Mouse (Mus musculus) forebrain, postnatal 0 days (tissue): ENCODE measurements around the gene Gm5737. TPM values are rescaled to one million over a fixed set of nuclear protein-coding genes. Genes with fewer than 3 reads are reported as not detected.

Experiments used
- ATAC-seq: fragments of 200-750 bp; cut with Nextera tagmentation; 2 replicates; pipeline ENCODE4 v1.8.0; 2017; ENCODE audit warnings: mild to moderate bottlenecking, moderate library complexity
- DNase-seq: peaks from one replicate; pipeline ENCODE4 v3.0.0-alpha.2; 2015
- H3K27ac ChIP-seq: fragments of 300-500 bp; sonication (generic); 2 replicates; pipeline ENCODE4 v1.5.1; 2014; ENCODE audit warnings: low read depth, mild to moderate bottlenecking, antibody characterized with exemption, low read length, moderate library complexity, mixed read lengths
- H3K27me3 ChIP-seq: fragments of 300-500 bp; sonication (generic); 2 replicates; pipeline ENCODE4 v1.6.1; 2014; ENCODE audit warnings: mild to moderate bottlenecking, low read length, mixed read lengths; ENCODE audit not compliant: insufficient read depth
- H3K36me3 ChIP-seq: fragments of 300-500 bp; sonication (generic); 2 replicates; pipeline ENCODE4 v1.6.1; 2014; ENCODE audit warnings: mild to moderate bottlenecking, moderate library complexity; ENCODE audit not compliant: insufficient read depth
- H3K4me1 ChIP-seq: fragments of 300-500 bp; sonication (generic); 2 replicates; pipeline ENCODE4 v1.6.1; 2014; ENCODE audit warnings: antibody characterized with exemption; ENCODE audit not compliant: insufficient read depth
- H3K4me2 ChIP-seq: fragments of 300-500 bp; sonication (generic); 2 replicates; pipeline ENCODE4 v1.6.1; 2014; ENCODE audit warnings: low read depth, mild to moderate bottlenecking, moderate library complexity
- H3K4me3 ChIP-seq: fragments of 300-500 bp; sonication (generic); 2 replicates; pipeline ENCODE4 v1.5.1; 2014; ENCODE audit warnings: low read depth, low read length, mixed read lengths
- H3K9ac ChIP-seq: fragments of 300-500 bp; sonication (generic); 2 replicates; pipeline ENCODE4 v1.6.1; 2014; ENCODE audit warnings: mild to moderate bottlenecking
- H3K9me3 ChIP-seq: fragments of 300-500 bp; sonication (generic); 2 replicates; pipeline ENCODE4 v1.6.1; 2016; ENCODE audit warnings: low read length
- CTCF ChIP-seq: sonication (generic); IDR thresholded peaks from 2 replicates; pipeline ENCODE4 v1.5.1; 2016; ENCODE audit warnings: antibody characterized with exemption, control low read depth, low read depth
- WGBS: fragments of 180-500 bp; shearing (Covaris S2); extraction: QIAGEN DNeasy Blood & Tissue Kit; methylation state at CpG from one replicate; pipeline ENCODE4 v1.1.7; 2014; 5-methylcytosine and 5-hydroxymethylcytosine counted together
- polyA plus RNA-seq: library from polyadenylated mRNA; unstranded; fragments of >200 nt; fragmentation: Nextera tagmentation; extraction: Ambion mirVana; gene quantifications from 2 replicates; pipeline ENCODE4 v1.2.1, GENCODE M21; 2015
- total RNA-seq: library from RNA; depleted of rRNA; stranded (reverse); fragments of >200 nt; gene quantifications from 2 replicates; pipeline ENCODE4 v1.2.3, GENCODE M21; 2014

Gene Gm5737
- total and polyA plus RNA-seq, 2 experiments from 2014 or later: 0.16 TPM; not detected in 1

DNA sequence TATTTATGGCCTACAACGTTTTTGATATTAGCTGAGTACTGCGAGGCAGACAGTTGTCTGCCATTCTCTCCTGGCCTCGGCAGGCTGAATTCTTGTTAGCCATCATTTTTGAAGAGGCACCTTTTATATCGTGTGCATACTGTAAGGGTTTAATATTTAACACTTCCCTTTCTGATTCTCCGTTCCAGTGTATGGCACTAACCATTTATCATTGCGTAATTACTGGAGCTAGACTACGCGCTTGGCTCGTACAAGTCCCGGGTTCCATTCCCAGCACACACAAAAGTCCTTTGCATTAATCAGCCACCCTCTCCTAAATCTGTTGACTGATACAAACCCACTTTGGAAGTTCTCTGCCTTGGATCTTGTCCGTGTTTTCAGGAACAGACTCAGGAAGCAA is 47.7 kb downstream of the Gm5737 start:
- ATAC-seq: no peak
- Histone ChIP-seq H3K9me3 (no peaks in the 10 kb centered on the region), H3K27ac (no peak overlapping the region), H3K36me3 (peaks cover 14% of the 10 kb centered on the region), H3K4me1 (0 out of 2 replicates have a peak, but pooled peaks cover 2% of the 10 kb centered on the region), H3K4me2 (no peak overlapping the region), H3K27me3 (no peaks in the 10 kb centered on the region), H3K4me3 (no peak overlapping the region), H3K9ac (no peak overlapping the region)
- TF ChIP-seq CTCF: no peak
- no peak for DNase-seq
- 93% methylated on average over 11 of the region's 11 CpGs for WGBS

DNA sequence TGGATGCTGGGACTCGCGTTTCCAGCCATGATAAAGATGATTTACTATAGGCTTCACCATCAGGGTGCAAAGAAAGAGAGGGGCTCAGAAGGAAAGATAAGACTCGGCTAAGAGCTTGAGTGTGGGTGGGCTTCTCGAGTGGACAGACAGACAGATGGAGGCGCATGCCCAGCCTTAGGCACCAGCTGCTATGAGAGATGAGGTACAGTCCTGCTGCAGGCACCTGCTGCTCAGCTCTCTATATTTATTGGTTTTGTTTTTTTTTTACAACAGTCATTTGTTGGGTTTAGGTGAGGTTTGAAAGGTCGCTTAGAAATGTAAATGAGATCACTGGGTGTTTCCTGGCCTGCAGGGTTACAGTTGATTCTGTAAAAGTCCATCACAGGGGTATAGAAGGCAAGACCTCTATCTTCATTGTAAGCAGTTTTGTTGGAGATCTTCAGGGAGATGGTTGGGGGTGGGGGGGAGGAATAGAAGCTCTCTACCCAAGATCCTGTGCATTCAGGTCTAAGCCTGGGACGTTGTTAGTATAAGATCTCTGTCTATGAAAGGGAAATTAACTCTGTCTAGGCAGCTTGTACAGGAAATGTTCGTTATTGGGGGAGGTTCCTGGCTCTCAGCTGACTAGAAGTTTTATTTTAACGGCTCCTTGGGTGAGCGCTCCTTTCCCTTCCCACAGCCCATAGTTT is 48.8 kb downstream of the Gm5737 start:
- Histone ChIP-seq H3K9ac (no peak overlapping the region), H3K4me1 (0 out of 2 replicates have a peak, but pooled peaks cover 4% of the 10 kb centered on the region), H3K27me3 (no peaks in the 10 kb centered on the region), H3K4me3 (no peak overlapping the region), H3K27ac (no peak overlapping the region), H3K4me2 (no peak overlapping the region), H3K9me3 (no peaks in the 10 kb centered on the region), H3K36me3 (peaks cover 14% of the 10 kb centered on the region)
- no peak for ATAC-seq
- TF ChIP-seq CTCF: no peak
- no peak for DNase-seq
- 61% methylated on average over 10 of the region's 10 CpGs for WGBS

DNA sequence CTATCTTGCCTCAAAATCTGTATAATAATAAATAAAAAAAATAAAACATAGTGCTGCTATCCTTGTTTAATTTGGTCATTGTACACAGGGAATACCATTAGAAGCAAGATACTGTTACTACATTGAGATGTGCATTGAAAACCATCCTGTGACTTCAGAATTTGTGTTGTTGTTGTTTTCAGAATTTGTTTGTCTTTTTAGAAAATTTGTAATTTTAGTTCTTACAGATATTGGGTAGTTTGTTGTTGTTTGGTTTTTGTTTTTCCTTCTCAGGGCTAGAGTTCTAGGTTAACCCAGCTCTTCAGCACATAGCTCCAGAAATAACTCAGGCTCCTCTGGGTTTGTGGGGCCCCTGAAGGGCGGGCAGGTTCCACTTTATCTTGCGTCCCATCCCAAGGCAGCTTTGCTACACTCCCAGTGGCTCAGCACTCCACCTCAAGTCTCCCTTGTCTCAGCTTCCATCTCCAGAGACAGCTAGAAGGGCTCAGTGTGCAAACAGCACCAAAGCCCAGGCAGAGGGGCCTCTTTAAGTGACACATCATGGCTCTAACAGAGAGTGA is 49.4 kb downstream of the Gm5737 start:
- 62% methylated on average over 2 of the region's 2 CpGs for WGBS
- Histone ChIP-seq H3K36me3 (peaks cover 14% of the 10 kb centered on the region), H3K9me3 (no peaks in the 10 kb centered on the region), H3K4me1 (0 out of 2 replicates have a peak, but pooled peaks cover 4% of the 10 kb centered on the region), H3K27me3 (no peaks in the 10 kb centered on the region), H3K4me2 (no peak overlapping the region), H3K9ac (no peak overlapping the region), H3K27ac (no peak overlapping the region), H3K4me3 (no peak overlapping the region)
- DNase-seq: no peak
- no peak for ATAC-seq
- no peak for TF ChIP-seq CTCF

DNA sequence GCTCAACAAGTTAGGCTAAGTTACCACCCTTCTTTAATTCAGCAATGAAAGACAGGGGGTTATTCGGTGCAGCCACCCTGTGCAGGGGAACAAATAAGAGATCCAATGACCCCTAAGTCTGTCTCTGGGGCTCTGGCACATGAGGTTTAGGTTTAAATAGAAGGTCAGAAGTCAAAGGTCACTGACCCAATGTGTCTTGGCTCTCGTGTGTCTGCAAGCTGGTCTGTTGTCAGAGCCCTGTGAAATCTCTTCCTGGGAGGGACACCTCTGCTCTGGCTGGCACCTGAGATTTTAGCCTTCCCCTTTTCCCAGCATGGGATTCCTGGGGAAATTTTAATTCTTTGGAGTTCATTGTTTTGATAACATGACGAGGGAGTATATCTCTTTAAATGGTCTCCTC is 50.0 kb downstream of the Gm5737 start:
- H3K9ac ChIP-seq: no peak overlapping the region
- H3K36me3 ChIP-seq: peaks cover 14% of the 10 kb centered on the region
- no peak for ATAC-seq
- H3K27ac ChIP-seq: no peak overlapping the region
- H3K27me3 ChIP-seq: no peaks in the 10 kb centered on the region
- no peaks in the 10 kb centered on the region for H3K9me3 ChIP-seq
- WGBS: 32% methylated on average over 3 of the region's 3 CpGs
- no peak for DNase-seq
- H3K4me1 ChIP-seq: 0 out of 2 replicates have a peak, but pooled peaks cover 4% of the 10 kb centered on the region
- no peak for TF ChIP-seq CTCF
- H3K4me3 ChIP-seq: no peak overlapping the region
- no peak overlapping the region for H3K4me2 ChIP-seq

DNA sequence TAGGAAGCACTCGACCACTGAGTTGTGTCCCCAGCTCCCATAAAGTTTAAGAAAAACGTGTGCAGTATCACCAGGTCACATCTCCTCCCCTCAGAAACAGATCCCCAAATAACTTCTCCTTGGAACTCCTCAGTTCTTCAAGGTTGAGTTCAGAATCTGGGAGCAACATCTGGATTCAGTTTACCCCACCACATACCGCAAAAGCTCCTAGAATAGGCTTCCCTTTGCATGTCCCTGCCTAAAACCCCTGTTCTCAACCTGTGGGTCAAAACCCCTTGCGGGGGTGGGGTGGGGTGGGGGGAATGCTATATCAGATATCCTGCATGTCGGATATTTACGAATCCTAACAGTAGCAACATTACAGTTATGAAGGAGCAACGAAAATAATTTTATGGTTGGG is 50.5 kb downstream of the Gm5737 start:
- no peaks in the 10 kb centered on the region for H3K27me3 ChIP-seq
- ATAC-seq (no peak), DNase-seq (no peak)
- H3K36me3 ChIP-seq: peaks cover 14% of the 10 kb centered on the region
- WGBS: 74% methylated on average over 7 of the region's 7 CpGs
- no peak overlapping the region for H3K27ac ChIP-seq
- no peak overlapping the region for H3K4me2 ChIP-seq
- H3K4me3 ChIP-seq: no peak overlapping the region
- 0 out of 2 replicates have a peak, but pooled peaks cover 4% of the 10 kb centered on the region for H3K4me1 ChIP-seq
- no peak overlapping the region for H3K9ac ChIP-seq
- no peaks in the 10 kb centered on the region for H3K9me3 ChIP-seq
- TF ChIP-seq CTCF: no peak

DNA sequence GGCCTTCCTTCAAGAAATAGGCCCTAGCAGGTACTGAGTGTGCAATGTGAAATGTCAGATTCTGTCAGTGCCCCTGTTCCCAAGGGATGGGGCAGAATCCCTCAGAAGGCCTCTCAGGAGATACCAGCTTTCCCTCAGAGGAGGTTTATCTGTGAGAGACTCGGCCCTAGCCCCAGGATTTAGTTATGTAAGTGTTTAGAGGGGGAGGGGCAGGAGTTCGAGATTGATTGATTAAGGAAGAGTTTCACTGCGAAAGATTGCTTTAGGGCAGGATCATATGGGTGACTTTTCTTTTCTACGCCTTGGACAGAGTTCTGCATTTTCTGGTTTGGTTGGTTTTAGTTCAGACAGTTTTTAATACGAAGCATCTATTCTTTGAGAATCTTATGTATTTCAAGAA is 51.3 kb downstream of the Gm5737 start:
- 71% methylated on average over 5 of the region's 5 CpGs for WGBS
- ATAC-seq (no peak), DNase-seq (no peak)
- no peak overlapping the region for H3K27ac ChIP-seq
- H3K4me1 ChIP-seq: 0 out of 2 replicates have a peak, but pooled peaks cover 4% of the 10 kb centered on the region
- H3K9me3 ChIP-seq: no peaks in the 10 kb centered on the region
- no peak overlapping the region for H3K4me3 ChIP-seq
- H3K4me2 ChIP-seq: no peak overlapping the region
- peaks cover 10% of the 10 kb centered on the region for H3K36me3 ChIP-seq
- no peak overlapping the region for H3K9ac ChIP-seq
- no peaks in the 10 kb centered on the region for H3K27me3 ChIP-seq
- TF ChIP-seq CTCF: no peak

DNA sequence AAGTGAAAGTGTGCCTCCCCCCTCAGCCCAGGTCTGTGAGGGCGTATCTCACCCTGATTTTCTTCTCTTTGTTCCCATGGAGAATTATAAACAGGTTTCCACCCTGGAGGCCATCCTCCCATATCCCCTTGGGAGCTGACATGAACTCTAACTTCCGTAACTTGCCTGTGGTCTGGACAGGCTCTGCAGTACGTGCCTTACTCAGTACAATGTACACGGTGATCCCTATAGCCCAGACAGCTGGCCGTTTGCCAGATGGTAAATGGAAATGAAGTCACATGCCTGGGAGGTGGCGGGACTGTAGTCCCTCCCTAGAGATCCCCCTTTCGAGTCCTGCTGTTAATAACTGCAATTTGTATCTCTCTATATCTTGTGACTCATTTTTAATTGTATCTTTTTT is 52.9 kb downstream of the Gm5737 start:
- no peak overlapping the region for H3K4me2 ChIP-seq
- H3K4me3 ChIP-seq: no peak overlapping the region
- WGBS: 19% methylated on average over 7 of the region's 7 CpGs
- no peaks in the 10 kb centered on the region for H3K27me3 ChIP-seq
- no peak overlapping the region for H3K27ac ChIP-seq
- 0 out of 2 replicates have a peak, but pooled peaks cover 4% of the 10 kb centered on the region for H3K4me1 ChIP-seq
- no peaks in the 10 kb centered on the region for H3K9me3 ChIP-seq
- no peak for TF ChIP-seq CTCF
- ATAC-seq: 0 out of 2 replicates have a peak, but pooled peaks have one; percentile 27
- DNase-seq: no peak
- H3K36me3 ChIP-seq: no peaks in the 10 kb centered on the region; the same call in 1 of the 2 replicates
- no peak overlapping the region for H3K9ac ChIP-seq
